Mouse (Mus musculus): ENCODE data around the gene Agps.

The Agps gene

DNA sequence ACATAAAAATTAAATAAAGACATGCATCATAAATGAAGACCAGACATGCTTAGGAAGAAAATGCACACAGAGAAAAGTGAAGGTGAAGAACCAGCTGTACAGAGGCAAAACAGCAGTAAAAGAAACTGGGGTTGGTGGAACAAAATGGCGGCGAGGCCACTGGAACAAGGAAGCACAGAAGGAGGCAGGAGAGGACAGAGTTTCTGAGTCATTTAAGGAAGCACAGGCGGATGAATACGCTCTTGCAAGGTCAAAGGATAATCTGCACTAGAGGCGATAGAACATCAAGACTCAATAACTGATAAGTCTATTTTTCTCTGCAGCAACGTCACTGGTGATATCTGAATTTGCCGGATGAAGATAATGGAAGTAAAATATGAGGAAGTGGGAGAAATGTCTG, 1.7 kb upstream of the Agps start:
- DNase-seq: no peak

DNA sequence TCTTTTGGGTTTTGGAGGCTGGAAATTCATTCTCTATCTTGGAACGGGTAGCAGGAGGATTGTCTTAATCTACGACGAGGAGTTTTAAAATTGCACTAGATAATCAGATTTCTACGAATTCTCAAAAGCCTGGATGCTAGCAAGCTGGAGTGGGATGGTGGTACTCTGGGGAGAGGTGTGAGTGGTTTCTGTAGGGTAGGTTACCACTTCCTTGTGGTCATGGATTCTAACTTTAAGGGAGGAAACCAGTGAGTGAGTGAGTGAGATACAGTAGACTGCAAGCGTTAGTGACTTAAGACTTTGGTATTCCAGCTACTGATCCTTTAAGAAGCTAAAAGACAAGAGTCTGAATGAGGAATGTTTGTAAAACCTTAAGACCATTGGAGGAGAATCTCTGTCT, 804 bp downstream of the Agps start:
- no peak for DNase-seq

DNA sequence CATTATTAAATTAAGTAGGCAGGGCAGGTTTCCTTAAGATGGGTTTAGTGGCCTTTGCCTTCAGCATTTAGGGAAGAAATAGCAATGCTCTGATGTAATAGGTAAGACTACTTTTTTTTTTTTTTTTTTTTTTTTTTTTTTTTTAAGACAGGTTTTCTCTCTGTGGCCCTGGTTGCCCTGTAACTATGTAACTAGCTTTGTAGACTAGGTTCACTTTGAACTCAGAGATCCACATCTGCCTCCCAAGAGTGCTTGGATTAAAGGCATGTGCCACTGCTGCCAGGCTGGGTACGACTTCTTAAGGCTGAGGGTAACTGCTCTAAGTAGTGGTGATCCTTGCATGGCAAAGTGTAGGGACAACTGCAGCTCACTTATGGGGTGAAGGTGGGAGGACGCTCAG, 2.5 kb downstream of the Agps start:
- DNase-seq: no peak

DNA sequence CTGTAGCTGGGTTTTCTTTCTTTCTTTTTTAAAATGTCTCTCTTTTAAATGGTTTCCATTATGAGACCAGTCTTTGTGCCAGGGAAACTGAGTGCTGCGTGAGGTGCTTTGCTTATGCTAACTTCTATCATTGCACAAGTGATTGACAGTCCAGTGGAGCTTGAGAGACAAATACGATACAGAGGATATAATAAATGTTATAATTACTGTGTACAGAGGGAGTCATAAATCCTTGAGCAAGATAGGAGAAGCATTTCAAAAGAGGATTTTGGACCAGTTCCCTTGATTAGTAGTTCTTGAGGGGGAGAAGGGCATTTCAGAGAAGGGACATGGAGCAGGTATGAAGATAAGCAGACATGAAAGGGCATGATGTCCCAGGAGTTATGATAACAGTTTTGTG, 10.3 kb downstream of the Agps start:
- DNase-seq: no peak

DNA sequence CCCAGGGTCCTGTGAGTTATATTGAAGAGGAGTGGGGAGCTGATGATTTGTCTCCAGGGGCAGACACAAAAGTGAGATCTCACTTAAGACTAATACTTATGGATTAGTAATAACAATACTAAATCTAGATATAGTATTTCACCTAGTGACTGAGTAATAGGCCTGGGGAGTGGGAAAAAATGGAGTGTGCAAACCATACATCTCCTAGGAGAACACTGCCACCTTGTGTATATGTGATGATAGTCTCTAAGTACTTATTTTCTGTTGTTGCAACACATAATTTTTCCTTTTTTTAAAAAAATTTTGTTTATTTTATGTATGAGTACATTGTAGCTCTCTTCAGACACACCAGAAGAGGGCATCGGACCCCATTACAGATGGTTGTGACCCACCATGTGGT, 15.7 kb downstream of the Agps start:
- DNase-seq: no peak

DNA sequence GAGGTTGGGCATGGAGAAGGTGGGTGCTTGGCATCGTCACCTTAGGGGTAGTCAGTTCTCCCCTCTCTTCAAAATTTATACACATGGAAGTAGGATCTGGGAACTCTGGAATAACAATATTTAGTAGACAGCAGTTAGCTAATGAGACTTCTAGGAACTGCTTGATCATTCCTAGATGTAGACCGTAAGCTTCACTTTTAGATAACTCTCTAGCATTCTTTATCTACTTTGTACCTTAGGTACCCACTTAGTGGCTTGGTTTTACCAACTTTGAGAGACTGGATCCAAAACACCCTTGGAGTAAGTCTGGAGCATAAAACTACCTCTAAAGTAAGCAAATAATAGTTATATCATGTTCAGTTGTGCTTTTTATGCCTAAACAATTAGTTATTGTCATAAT, 20.5 kb downstream of the Agps start:
- no peak for DNase-seq

DNA sequence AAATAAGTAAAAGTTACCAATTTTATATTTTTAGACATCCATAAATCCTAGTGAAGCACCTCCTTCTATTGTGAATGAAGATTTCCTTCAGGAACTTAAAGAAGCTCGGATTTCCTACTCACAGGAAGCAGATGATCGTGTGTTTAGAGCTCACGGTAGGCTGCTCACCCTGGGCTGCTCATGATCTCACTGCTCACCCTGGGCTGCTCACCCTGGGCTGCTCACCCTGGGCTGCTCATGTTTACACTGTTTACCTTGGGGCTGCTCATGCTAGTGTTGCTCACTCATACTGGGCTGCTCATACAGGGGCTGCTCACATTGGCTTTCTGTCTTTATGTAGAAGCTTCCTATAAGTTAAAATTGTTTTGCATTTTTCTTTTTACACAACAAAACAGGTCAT, 22.2 kb downstream of the Agps start:
- DNase-seq: no peak

DNA sequence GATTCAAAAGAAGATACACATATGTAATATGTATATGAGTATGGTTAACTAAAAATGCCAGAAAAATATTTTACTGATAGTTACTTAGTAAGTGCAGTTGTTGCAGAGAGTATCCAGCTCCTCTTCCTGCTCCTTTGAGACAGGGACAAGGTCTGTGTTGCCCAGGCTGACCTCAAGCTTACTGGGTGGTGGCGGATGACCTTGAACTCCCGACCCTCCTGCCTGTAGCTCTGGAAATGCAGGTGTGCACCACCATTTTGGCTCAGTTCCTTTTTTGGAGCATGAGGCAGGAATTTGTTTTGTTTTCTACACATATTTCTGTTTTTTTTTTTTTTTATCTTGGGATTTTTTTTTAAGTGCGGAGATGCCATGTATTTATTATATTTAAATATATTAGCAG, 29.1 kb downstream of the Agps start:
- no peak for DNase-seq

DNA sequence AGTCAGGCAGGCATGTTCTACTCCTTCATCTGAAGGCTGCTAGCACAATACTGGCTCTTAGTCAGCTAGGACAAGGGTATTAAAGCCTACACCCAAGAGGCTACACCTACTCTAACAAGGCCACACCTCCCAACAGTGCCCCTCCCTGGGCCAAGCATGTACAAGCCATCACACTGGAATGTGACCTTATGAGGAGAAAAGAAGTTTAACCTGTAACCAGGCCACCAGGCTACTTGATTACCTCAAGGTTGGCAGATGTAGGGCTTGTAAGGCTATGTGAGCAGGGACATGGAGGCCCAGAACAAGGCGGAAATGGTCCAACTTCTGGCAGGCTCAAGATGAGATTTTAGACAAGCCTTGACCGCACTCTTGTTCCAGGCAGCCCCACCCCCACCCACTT, 37.6 kb downstream of the Agps start:
- peak; percentile 5 for DNase-seq

DNA sequence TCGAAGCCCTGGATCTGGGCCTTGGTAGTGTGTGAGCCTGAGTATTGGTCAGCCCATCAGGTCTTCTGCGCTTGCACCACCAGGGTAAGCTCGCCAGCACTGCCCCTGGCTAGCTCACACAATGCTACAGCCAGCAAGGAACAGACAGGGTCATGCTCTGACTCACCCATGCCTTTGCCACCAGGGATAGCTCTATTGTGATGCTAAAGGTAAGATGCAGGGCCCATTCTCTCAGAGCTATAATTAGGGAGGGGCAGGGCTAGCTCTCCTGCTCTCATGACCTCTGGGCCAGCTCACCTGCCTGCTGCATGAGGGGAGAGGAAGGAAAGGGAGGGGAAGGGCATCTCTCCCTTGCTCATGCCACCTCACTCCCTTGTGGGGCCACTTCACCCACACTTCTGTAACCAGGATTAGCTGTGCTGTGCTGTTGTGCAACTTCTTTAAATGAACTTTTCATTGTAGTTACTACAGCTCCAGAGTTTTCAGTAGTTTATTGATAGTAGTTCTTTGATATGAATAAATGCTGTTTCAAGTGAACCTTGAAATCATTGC, 42.1 kb downstream of the Agps start:
- no peak for DNase-seq

DNA sequence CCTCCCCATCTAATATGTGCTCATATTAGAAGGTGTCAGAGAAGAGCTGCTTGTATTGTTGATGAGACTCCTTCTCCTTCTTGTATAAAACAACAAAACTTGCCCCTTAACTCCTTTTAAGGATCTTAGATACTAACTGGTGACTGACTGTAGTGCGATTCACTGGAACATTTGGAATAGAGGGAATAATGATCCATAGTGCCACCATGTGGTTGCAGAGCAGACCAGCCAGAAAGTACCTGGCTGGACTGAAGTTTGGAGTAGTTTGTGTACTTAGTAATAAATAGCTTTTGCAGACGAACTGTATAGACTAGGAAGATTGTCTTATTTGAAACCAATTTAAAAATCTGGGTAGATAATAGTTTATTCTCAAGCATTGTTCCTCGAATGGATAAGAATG, 47.8 kb downstream of the Agps start:
- DNase-seq: no peak

DNA sequence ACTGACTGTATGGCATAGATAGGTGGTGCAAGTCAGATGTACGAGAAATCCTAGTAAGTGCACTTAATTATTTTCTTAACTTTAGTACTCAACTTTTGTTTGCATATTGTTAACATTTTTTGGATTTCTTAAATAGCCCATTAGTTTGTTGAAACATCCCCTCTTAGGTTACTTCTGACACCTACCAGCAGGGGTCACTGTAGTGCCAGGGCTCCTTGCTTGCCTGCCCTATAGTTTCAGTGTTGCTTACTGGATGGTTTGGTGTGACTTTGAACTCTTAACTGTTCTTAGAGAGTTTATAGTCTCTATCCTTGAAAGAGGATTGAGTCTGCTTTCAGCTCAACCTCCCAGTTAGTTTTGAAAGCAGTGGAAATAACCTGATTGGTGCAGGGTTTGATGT, 51.6 kb downstream of the Agps start:
- peak; percentile 81 for DNase-seq

DNA sequence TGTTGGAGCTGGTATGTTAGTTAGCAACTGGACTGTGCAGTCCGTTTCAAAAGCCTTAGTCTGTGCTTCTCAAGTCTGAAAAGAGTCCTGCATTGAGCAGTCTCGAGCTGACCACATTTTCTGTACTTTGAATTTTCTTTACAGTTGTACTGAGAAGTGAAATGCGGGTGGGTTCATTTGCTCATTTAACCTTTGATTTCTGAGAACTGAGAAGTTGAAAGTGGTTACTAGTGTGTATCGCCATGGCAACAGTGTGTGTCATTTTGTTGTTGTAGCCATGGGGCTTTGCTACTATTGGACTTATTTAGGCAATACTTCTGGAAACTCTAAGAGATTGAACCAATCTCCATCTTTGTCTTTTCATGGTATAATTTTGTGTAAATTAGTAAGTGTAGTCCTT, 60.0 kb downstream of the Agps start:
- DNase-seq: no peak

DNA sequence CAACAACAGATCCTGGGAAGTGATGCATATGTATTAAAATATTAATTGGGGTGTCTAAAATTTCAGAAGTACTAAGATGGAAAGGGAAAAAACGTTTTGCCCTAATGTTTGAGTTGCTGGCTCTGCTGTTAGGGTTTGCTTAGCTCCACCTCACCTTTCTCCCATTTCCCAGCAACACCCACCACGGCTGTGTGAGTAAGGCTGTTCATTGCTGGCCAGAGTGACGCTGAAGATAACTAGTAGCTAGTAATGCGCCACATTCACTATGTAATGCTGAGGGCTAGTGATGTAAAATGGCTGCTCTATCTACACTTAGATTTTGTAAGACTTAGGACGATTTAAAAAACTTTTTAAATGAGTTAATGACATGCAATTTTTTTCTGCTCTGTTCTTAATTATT, 63.7 kb downstream of the Agps start:
- no peak for DNase-seq

DNA sequence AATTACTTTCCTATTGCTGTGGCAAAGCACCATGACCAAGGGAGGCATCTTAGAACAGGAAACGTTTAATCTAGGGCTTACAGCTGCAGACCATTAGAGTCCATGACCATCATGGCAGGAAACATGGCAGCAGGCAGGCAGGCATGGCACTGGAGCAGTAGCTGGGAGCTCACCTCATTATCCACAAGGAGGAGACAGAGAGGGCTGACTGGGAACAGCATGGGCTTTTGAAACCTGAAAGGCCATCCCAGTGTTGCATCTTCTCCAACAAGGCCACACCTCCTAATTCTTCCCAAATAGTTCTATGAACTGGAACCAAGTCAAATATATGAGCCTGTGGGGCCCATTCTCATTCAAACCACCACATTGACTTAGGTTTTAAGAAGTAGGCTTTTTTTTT, 68.3 kb downstream of the Agps start:
- no peak for DNase-seq

DNA sequence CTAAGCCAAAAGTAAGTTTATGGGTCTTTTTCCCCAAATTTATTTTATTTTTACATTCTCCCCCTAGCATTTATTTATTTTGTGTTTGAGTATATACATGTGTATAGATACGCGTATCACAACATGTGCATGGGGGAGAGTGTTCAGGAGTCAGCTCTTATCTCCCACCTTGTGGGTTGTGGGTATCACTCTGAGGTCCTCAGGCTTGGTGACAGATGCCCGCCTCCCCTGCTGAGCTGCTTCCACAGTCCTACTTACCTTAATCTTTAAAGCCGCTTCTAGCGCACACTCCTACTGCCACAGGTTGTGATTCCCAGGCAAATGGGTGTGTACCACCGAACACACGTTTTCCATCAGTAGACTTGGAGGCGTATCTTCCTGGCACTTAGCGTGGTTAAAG, 69.9 kb downstream of the Agps start:
- no peak for DNase-seq

DNA sequence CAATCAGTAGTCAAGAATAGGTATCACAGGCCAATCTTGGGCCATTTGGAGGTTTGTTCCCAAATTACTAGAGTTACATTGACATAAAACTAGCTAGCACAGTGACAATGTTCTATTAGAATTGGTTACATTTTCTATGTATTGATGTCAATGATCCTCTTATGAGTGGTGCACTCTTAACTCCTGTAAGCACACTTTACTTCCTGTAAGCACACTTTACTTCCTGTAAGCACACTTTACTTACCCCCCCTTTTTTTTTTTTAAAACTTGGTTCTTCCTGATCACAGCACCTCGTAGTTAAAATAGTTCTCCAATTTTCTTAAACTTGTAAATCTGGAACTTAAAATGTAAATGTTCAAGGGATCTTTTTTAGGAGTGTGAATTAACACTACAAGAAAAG, 75.2 kb downstream of the Agps start:
- DNase-seq: no peak

DNA sequence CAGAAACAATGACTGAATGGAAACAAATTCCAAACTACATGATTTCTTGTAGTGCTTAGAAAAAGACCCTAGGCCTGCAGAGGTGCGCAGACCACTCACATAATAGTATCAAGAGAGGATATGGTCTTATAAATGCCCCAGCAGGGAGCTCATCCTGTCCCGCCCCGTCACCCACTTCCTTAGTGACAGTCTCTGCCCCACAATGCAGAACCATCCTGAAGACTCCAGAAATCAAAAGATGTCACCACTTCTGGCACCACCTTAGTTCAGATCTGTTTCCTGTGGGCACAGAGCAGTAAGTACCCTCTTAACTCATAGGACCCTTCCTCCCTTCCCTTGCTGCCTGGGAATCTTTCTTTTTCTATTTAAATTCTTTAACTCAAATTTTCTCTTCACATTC, 83.1 kb downstream of the Agps start:
- DNase-seq: no peak

DNA sequence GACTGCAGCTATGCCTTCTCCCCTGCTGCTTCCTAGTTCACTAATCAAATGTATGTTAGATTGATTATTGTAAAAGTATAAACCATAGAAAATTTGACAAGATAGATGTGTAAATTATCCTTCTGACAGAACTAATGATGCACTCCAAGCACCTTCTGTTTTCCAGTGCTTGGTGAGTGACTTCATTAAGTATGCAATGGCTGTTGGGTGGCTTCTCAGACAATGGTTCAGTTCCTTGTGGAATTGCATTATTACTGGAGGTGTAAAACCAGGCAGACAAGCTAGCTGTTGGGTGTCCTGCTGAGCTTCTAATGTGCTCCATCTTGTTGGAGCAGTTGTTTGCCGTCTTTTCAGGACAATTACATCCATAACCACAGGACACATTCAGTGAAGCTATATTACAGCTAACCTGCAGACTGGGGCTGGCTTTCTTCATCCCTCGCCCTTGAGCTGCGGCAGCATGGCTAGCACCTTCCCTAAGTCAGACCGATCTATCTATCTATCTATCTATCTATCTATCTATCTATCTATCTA, 91.9 kb downstream of the Agps start:
- no peak for DNase-seq

DNA sequence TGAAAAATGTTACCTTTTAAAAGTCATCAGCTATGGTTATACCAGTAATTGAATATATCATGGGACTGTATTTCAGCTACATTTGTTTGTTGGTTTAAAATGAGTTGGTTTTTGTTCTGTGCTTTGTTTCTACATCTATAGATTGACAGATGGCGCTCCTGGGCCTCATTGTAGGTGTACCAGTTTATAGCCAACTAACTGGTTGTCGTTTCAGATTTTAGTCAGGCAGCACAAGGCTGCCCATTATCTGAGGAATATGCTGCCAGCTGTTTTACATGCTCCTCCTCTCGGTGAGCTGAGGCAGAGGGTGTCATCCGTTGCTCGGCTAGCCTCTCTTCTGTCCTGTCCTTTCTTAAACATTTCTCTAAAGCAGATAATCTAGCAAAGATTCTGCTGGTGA, 94.1 kb downstream of the Agps start:
- no peak for DNase-seq

DNA sequence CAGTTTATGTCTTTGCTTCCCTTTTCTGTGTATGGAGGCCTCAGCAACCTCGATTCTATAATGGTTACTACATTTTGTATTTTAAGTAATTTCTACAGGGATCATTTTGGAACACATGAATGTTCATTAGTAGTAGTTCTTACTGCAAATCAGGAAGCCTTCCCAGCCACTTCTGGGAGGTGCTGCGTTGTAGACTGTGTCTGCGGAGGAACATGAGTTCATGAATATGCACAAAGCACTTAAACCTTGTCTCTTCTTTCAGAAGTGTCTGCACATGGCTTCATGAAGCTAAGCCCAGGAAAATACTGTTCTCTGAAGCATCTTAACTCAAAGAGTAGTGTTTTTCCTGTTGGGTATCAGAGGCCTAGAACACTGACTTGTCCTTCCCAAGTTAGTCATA, 96.0 kb downstream of the Agps start:
- no peak for DNase-seq

DNA sequence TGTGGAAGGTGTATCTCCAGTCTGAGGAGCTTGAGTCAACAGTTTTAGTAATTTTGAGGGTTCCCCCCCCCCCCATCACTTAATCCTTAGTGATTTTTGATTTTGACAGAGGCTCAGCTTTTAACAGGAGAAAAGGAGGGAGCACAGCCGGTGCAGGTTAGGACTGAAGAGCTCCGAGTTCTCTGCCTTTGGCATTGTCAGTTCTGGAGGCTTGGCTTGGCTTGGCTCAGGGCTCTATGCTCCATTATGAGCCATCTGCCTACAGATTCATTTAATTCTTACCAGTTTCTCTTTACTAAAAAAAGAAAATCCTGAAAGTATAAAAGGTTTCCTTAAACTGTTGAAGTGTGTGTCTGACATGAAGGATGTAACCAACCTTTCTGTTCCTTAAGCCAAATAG, 97.2 kb downstream of the Agps start:
- DNase-seq: no peak

DNA sequence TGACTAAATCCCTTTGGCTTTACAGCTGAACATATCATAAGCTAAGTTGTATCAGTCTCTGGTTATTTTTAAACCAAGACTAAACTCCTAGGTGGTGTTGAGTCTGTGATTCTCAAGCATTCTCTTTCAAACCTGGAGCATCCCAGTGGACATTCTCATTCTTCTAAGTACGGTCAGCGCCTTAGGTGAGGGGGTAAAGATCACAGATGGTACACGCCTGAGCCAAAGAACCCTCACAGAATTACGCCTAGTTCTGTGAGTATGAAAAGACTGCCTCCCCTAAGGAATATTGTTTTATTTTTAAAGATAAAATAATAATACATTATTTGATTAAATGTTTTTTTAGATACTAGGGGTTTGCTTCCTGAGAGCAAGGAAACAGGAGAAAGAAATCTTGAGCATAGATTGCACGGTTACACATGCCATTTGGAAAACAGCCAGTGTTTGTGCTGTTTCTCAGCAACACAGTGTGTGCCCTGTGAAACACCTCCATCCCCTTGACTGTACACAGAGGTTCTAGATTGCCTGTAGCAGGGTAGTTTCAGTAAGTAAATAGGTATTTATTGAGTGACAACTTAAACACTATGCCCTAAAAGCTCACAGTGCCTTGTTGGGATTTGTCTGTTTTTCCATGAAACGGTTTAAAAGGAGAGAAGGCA, 97.9 kb downstream of the Agps start:
- no peak for DNase-seq

DNA sequence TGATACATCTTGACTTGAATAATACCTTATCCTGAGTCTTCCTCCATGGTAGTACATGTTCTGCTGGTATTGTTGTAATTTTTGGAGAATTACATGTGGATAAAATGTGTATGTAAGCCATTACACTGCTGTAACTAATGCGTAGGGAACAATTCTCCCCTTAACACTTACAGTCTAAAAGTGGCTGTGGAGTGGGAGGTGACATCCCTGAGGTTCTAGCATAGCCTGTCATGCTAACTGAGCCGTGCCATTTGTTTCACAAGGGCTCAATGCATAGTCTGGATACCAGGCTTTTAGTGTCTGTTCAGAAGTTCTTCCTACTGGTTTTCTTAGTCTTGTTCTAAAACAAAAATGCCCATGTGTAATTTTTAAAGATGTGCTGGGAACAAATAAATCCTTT, 99.0 kb downstream of the Agps start:
- DNase-seq: no peak

DNA sequence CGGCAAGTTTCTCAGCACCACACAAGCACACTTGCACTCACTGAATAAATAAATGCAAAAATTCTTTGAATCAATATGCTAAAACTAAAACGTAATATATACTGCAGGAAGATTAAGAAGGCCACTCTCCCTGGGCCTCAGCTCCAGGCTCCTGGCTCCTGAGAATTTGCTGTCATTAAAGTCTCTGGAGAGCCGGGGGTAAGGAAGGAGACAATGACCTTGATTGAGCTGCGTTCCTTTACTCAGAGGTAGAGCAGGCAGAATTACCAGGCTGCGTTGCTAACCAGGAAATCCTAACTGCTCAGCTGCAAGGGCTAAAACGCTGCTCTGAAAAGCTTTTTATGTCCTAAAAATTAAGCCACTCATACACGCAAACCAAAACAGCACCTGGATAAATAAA, 101.6 kb downstream of the Agps start:
- no peak for DNase-seq
